Mouse (Mus musculus) heart, adult 2 months (tissue): ENCODE results near the gene Fut7. TPM values are rescaled to one million over a fixed set of nuclear protein-coding genes. Genes with fewer than 3 reads are reported as not detected.

Source experiments
- DNase-seq, 2 experiments: peaks; one replicate each; pipeline ENCODE4 v3.0.0; 2021
- H3K27ac ChIP-seq: fragments of 200-600 bp; 2 replicates; pipeline ENCODE4 v1.8.1; 2022
- H3K27me3 ChIP-seq: fragments of 200-500 bp; 2 replicates; pipeline ENCODE4 v1.6.1; 2012; ENCODE audit warnings: mild to moderate bottlenecking, low read length, inconsistent platforms, mixed read lengths; ENCODE audit not compliant: control insufficient read depth, insufficient read depth
- H3K36me3 ChIP-seq: fragments of 200-500 bp; 2 replicates; pipeline ENCODE4 v1.6.1; 2012; ENCODE audit warnings: low read length, inconsistent platforms; ENCODE audit not compliant: control insufficient read depth, insufficient read depth
- H3K4me1 ChIP-seq: fragments of 200-500 bp; 2 replicates; pipeline ENCODE4 v1.6.1; 2011; ENCODE audit warnings: low read length; ENCODE audit not compliant: control insufficient read depth, insufficient read depth
- H3K4me3 ChIP-seq: fragments of 200-600 bp; 2 replicates; pipeline ENCODE4 v1.8.1; 2022
- H3K79me2 ChIP-seq: fragments of 200-500 bp; replicated peaks from 2 replicates; pipeline ENCODE4 v1.6.1; 2012; ENCODE audit warnings: mild to moderate bottlenecking, inconsistent platforms, low read length, moderate library complexity, mixed read lengths; ENCODE audit not compliant: control insufficient read depth, insufficient read depth
- H3K9ac ChIP-seq: fragments of 200-500 bp; 2 replicates; pipeline ENCODE4 v1.6.1; 2012; ENCODE audit warnings: low read depth, mild to moderate bottlenecking, control low read depth, inconsistent platforms, low read length, mixed read lengths
- CTCF ChIP-seq: fragments of 200-600 bp; IDR thresholded peaks from 2 replicates; pipeline ENCODE4 v1.8.1; 2022; ENCODE audit warnings: antibody characterized with exemption, mild to moderate bottlenecking, moderate library complexity
- EP300 ChIP-seq: fragments of 200-500 bp; IDR thresholded peaks from 2 replicates; pipeline ENCODE4 v1.6.1; 2011; ENCODE audit warnings: low read depth, low read length, control low read depth; ENCODE audit not compliant: insufficient read depth
- POLR2A ChIP-seq: fragments of 200-500 bp; IDR thresholded peaks from 2 replicates; pipeline ENCODE4 v1.6.1; 2011; ENCODE audit warnings: mild to moderate bottlenecking, low read depth, low read length, control low read depth; ENCODE audit not compliant: insufficient read depth
- WGBS: fragments of 180-500 bp; shearing (Covaris S2); methylation state at CpG from one replicate; pipeline ENCODE4 v1.1.7; 2018; 5-methylcytosine and 5-hydroxymethylcytosine counted together
- intact Hi-C: fragments of 180-260 bp; cut with DNase I; formaldehyde crosslinking; loops from one replicate; pipeline ENCODE4 v1.15.1; 2025
- polyA plus RNA-seq: library from polyadenylated mRNA; depleted of rRNA; stranded (reverse); fragments of >200 nt; gene quantifications from 2 replicates; pipeline ENCODE4 v1.2.3, GENCODE M21; 2012
- total RNA-seq, 2 experiments: library from RNA; stranded (reverse); gene quantifications; 2 replicates each; pipeline ENCODE4 v1.2.3; 2021

The Fut7 gene
- total and polyA plus RNA-seq, 3 experiments = 0.11 to 0.43 TPM; not detected in 1

- no peaks in the 10 kb centered on the region for H3K79me2 ChIP-seq
- TF ChIP-seq CTCF (no peak), EP300 (no peak), POLR2A (no peak)
- WGBS = 48% methylated on average over 27 of the region's 27 CpGs
Measured at GRCm38 (mm10) chr2:25425481-25425880, 2.4 kb downstream of the Fut7 start.

GRCm38 (mm10) chr2:25426721-25427191 is 3.7 kb downstream of the Fut7 start:
- intact Hi-C loops = loop anchor here (2.0 to 10.0 kb wide), 2 partner anchors 50 to 128 kb away; partner anchors contain the start of gene Edf1
- Histone ChIP-seq H3K4me3 (no peak overlapping the region), H3K36me3 (no peaks in the 10 kb centered on the region), H3K27me3 (no peaks in the 10 kb centered on the region), H3K27ac (no peak overlapping the region), H3K79me2 (no peaks in the 10 kb centered on the region), H3K4me1 (no peaks in the 10 kb centered on the region; the same call in 1 of the 2 replicates), H3K9ac (no peak overlapping the region)
- DNase-seq = peak; percentile 69 to 75
- TF ChIP-seq POLR2A (no peak), EP300 (no peak), CTCF (peak; percentile 81)
- WGBS = 26% methylated on average over 5 of the region's 5 CpGs

More at GRCm38 (mm10) chr2:25425481-25425880, 2.4 kb downstream of the Fut7 start:
- no peak overlapping the region for H3K9ac ChIP-seq
- H3K27ac ChIP-seq = no peak overlapping the region
- H3K36me3 ChIP-seq = no peaks in the 10 kb centered on the region
- H3K4me1 ChIP-seq = no peaks in the 10 kb centered on the region; the same call in 1 of the 2 replicates
- no peak for DNase-seq
- no peaks in the 10 kb centered on the region for H3K27me3 ChIP-seq
- H3K4me3 ChIP-seq = no peak overlapping the region
- intact Hi-C loops = loop anchor here (10.0 kb wide), 1 partner anchor 129 kb away; the partner anchor contains the start of gene Edf1

GRCm38 (mm10) chr2:25427256-25427655 is 4.2 kb downstream of the Fut7 start:
- TF ChIP-seq EP300 (no peak), POLR2A (no peak), CTCF (no peak)
- 86% methylated on average over 5 of the region's 5 CpGs for WGBS
- intact Hi-C loops = loop anchor here (2.0 to 10.0 kb wide), 2 partner anchors 50 to 128 kb away; partner anchors contain the start of gene Edf1
- Histone ChIP-seq H3K4me3 (no peak overlapping the region), H3K9ac (no peak overlapping the region), H3K4me1 (no peaks in the 10 kb centered on the region; the same call in 1 of the 2 replicates), H3K27ac (no peak overlapping the region), H3K36me3 (no peaks in the 10 kb centered on the region), H3K27me3 (no peaks in the 10 kb centered on the region), H3K79me2 (no peaks in the 10 kb centered on the region)
- DNase-seq = no peak

GRCm38 (mm10) chr2:25428442-25429236 is 5.6 kb downstream of the Fut7 start, which contains the start of gene Abca2:
Abca2 (plus strand) TSS chr2:25428703.
- Histone ChIP-seq H3K9ac (peak within 1 kb of the TSS; percentile 81), H3K27me3 (no peaks in the 10 kb centered on the region), H3K27ac (peak within 1 kb of the TSS; percentile 74), H3K4me1 (no peaks in the 10 kb centered on the region; the same call in 1 of the 2 replicates), H3K4me3 (peak within 1 kb of the TSS; percentile 83), H3K79me2 (no peaks in the 10 kb centered on the region), H3K36me3 (no peaks in the 10 kb centered on the region)
- intact Hi-C loops = loop anchor here (2.0 to 10.0 kb wide), 2 partner anchors 54 to 126 kb away; partner anchors contain the start of gene Edf1
- peak; percentile 95 to 96 for DNase-seq
- WGBS = under 1% methylated on average over 85 of the region's 89 CpGs
- TF ChIP-seq POLR2A (no peak), EP300 (no peak), CTCF (peak; percentile 89)

GRCm38 (mm10) chr2:25429435-25430180 is 6.5 kb downstream of the Fut7 start:
- H3K4me1 ChIP-seq = no peaks in the 10 kb centered on the region; the same call in 1 of the 2 replicates
- no peak overlapping the region for H3K4me3 ChIP-seq
- no peak overlapping the region for H3K27ac ChIP-seq
- H3K27me3 ChIP-seq = no peaks in the 10 kb centered on the region
- 47% methylated on average over 5 of the region's 5 CpGs for WGBS
- no peak for TF ChIP-seq POLR2A
- TF ChIP-seq CTCF = no peak
- TF ChIP-seq EP300 = no peak
- H3K79me2 ChIP-seq = no peaks in the 10 kb centered on the region
- H3K36me3 ChIP-seq = no peaks in the 10 kb centered on the region
- intact Hi-C loops = loop anchor here (2.0 to 10.0 kb wide), 3 partner anchors 31 to 125 kb away; partner anchors contain the start of genes Edf1 and Paxx
- H3K9ac ChIP-seq = no peak overlapping the region; the same call in 1 of the 2 replicates
- DNase-seq = no peak
